Mouse (Mus musculus): ENCODE measurements around the gene Il12rb1.

Gene Il12rb1

DNA sequence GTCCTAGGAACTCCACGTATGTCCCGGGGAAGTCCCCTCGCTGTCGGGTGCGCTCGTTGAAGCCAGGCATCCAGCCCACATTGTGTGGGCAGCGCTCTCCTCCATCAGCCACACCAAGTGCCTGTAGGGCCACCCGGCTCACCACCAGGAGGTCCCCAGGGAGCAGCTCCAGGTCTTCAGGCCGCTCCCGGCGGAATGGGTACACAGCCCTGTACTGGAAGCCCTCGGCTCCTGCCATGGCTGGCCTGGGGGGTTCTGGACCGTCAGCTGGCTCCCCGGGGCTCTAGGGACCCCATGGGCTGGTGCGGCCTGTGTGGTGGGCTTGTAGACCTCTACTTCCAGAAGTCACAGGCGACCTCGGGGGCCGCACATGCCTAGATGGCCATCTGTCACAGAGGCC lies 33.5 kb upstream of the Il12rb1 start:
- DNase-seq: peak; percentile 73

GRCm38 (mm10) chr8:70775227-70775626 lies 33.0 kb upstream of the Il12rb1 start:
- DNase-seq: peak; percentile 74

GRCm38 (mm10) chr8:70775851-70776495 lies 32.3 kb upstream of the Il12rb1 start:
- no peak for DNase-seq

- DNase-seq: peak; percentile 97
These were observed 31.5 kb upstream of the Il12rb1 start, which contains the start of gene Pik3r2 for GRCm38 (mm10) chr8:70776496-70777444. TSS of gene Pik3r2 (minus strand) at chr8:70776713.

GRCm38 (mm10) chr8:70780093-70780492 lies 28.2 kb upstream of the Il12rb1 start:
- no peak for DNase-seq

GRCm38 (mm10) chr8:70786291-70787050 lies 21.8 kb upstream of the Il12rb1 start:
- peak; percentile 62 for DNase-seq

- DNase-seq: peak; percentile 51
These were observed 21.2 kb upstream of the Il12rb1 start for GRCm38 (mm10) chr8:70787051-70787445.

GRCm38 (mm10) chr8:70787941-70788667 lies 20.1 kb upstream of the Il12rb1 start:
- DNase-seq: peak; percentile 95

GRCm38 (mm10) chr8:70789046-70789445 lies 19.2 kb upstream of the Il12rb1 start:
- DNase-seq: peak; percentile 65

GRCm38 (mm10) chr8:70790846-70791245 lies 17.4 kb upstream of the Il12rb1 start:
- peak; percentile 55 for DNase-seq

- peak; percentile 54 for DNase-seq
These were observed 17.0 kb upstream of the Il12rb1 start for GRCm38 (mm10) chr8:70791294-70791701.

GRCm38 (mm10) chr8:70791975-70792691 lies 16.1 kb upstream of the Il12rb1 start:
- DNase-seq: peak; percentile 89

- DNase-seq: peak; percentile 84
These were observed 15.5 kb upstream of the Il12rb1 start for GRCm38 (mm10) chr8:70792700-70793099.

- DNase-seq: peak; percentile 54
These were observed 14.0 kb upstream of the Il12rb1 start for GRCm38 (mm10) chr8:70794215-70794614.

GRCm38 (mm10) chr8:70795370-70795769 lies 12.9 kb upstream of the Il12rb1 start:
- no peak for DNase-seq

GRCm38 (mm10) chr8:70796403-70797080 lies 11.7 kb upstream of the Il12rb1 start:
- DNase-seq: no peak

GRCm38 (mm10) chr8:70797081-70798070 lies 10.9 kb upstream of the Il12rb1 start:
- DNase-seq: peak; percentile 90

DNA sequence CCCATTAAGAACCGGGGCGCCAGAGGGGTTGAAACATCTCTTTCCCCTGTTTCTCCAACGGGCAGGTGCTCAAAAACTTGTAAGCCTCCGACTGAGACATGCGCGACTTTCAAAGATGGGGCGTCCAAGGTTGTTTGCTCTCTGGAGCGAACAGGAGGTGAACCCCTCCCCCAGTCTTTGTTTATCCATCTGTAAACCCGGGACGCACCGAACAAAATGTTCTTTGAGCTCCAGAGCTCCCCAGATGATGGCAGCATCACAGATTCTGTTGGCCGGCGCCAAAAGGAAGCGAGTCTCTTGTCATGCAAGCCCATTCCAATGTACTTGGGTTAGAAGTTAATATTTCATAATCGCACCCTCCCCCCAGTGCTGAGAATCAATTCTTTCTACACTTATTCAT lies 10.0 kb upstream of the Il12rb1 start:
- DNase-seq: no peak

DNA sequence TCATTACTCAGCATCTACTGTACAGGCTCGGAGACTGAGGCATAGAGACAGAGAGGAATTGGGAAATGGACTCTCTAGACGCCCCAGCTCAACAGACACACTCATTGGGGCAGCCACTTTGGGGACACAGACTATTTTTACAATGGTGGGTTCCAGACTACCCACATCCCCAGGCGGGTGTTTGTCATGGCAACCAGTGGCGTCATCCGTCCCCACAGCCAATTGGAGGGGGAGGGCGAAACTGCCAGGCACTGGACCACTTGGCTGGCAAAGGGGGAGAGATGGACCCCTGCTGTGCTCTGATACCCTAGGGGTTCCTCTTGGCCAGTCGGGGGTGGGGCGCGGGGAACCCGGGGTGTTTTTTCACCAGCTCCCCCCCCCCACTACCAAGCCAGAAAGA lies 7.6 kb upstream of the Il12rb1 start:
- DNase-seq: no peak

- no peak for DNase-seq
These were observed 7.1 kb upstream of the Il12rb1 start for GRCm38 (mm10) chr8:70801156-70801555.
